Mouse (Mus musculus) lung, postnatal 10 days (tissue): ENCODE results near the gene Lce1d.
A peak's percentile ranks its signal among the peaks of the same experiment; 100 is the strongest.

Experiments used
- DNase-seq: peaks from one replicate; pipeline ENCODE4 v3.0.0; 2021

Lce1d gene

DNA sequence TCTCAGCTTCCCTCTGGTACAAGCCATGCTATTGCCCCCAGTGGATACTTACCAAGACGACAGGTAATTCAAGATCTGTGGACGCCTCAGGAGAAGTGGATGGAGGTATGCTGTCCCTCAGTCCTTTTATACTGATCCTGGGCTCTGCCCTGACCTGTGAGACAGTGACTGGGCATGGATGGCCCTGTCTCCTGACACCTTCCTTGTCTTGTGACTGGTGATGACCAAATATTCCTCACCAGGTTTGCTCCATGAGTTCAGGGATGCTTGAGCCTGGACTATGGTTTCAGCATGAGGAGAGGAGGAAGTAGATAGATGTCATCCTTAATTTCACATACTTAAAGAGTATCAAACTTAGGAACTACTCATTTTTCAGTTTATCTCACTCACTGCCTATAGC lies at the start of gene Lce1d:
Gene Lce1d (minus strand): TSS at position 101 of the 400 bp plus-strand sequence.
- DNase-seq = no peak

- DNase-seq = no peak
These were observed 35.6 kb upstream of the Lce1d start for GRCm38 (mm10) chr3:92722631-92723030.

- no peak for DNase-seq
These were observed 33.2 kb upstream of the Lce1d start, which contains the start of gene Lce1f for GRCm38 (mm10) chr3:92720250-92720649. Gene Lce1f, minus strand, starts transcription at chr3:92720350.

DNA sequence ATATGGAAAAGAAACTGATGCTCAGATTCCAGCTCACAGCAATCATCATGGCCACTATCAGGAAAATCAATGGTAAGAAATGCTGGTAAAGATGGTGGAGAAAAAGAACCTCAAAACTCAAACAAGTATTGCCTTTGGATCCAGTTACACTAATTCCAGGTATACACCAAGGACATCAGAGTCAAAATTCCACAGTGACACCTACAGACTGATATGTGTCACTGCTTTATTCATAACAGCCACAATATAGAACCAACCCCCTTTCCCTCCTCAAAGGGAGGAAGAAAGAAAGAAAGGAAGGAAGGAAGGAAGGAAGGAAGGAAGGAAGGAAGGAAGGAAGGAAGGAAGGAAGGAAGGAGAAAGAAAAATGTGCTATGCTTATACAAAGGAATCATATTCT lies 28.1 kb upstream of the Lce1d start:
- DNase-seq = no peak

DNA sequence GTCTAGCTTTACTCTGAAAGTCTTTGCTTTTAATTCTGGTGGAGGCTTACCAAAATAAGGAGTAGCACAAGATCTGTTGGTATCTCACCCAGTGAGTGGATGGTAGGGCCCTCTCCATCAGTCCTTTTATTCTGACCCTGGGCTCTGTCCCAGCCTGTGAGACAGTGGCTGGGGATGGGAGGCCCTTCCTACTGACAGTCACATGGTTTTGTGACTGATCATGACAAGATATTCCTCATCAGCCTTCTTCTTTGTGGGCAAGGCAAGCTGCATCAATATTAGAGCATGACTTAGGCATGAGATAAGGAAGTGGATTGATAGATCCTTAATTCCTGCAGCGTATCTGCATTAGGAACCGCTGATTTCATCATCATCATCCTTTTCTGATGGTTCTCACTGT lies 22.0 kb upstream of the Lce1d start, which contains the start of gene Lce1e:
Gene Lce1e (minus strand): TSS at position 101 of the 400 bp plus-strand sequence.
- no peak for DNase-seq

DNA sequence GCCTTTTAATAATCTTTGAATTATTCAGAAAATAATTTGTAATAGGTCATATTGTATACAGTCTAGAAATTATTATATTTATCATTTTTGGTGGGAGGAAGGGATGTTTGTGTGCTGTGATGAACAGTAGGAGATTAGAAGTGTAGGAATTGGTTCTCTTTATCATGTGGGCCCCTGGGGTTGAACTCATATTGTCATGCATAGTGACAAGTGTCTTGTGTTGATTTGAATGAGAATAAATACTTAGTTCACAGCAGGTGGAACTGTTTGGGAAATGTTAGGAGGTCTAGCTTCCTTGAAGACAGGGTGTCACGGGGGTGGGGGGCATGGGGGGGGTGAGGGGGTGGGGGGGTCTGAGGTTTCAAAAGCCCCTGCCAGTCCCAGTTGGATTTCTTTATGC lies 7.6 kb upstream of the Lce1d start:
- DNase-seq = no peak

- DNase-seq = no peak
These were observed 4.7 kb upstream of the Lce1d start for GRCm38 (mm10) chr3:92691688-92692087.

- DNase-seq = peak; percentile 22
These were observed 2.1 kb upstream of the Lce1d start for GRCm38 (mm10) chr3:92689154-92689553.

DNA sequence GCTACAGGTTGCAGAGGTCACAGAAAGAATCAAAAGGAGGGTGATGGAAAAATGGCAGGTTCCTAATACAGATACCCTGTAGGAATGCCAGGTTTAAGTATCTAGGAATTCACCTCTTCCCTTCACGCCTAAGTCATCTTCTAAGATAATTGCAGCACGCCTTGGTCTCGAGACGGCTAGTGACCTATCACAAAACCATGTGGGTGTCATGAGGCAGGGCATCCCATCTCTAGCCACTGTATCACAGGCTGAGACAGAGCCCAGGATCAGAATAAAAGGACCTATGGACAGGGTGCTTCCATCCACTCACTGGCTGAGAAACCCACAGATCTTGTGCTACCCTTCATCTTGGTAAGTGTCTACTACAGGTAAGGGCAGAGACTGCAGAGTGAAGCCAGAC lies 8.1 kb downstream of the Lce1d start, which contains the start of gene Lce1c:
Gene Lce1c (plus strand): TSS at position 301 of the 400 bp plus-strand sequence.
- DNase-seq = no peak

GRCm38 (mm10) chr3:92670215-92670614 lies 16.8 kb downstream of the Lce1d start, which contains the start of gene Lce1a2:
Gene Lce1a2, minus strand, starts transcription at chr3:92670315.
- no peak for DNase-seq

GRCm38 (mm10) chr3:92656826-92657225 lies 30.2 kb downstream of the Lce1d start, which contains the start of gene Lce1b:
Gene Lce1b, minus strand, starts transcription at chr3:92656926.
- DNase-seq = no peak

- no peak for DNase-seq
These were observed 38.8 kb downstream of the Lce1d start, which contains the start of gene Lce1a1 for GRCm38 (mm10) chr3:92648207-92648606. Gene Lce1a1, minus strand, starts transcription at chr3:92648307.

GRCm38 (mm10) chr3:92639854-92640253 lies 47.2 kb downstream of the Lce1d start:
- DNase-seq = no peak

- no peak for DNase-seq
These were observed 48.4 kb downstream of the Lce1d start for GRCm38 (mm10) chr3:92638653-92638991.

GRCm38 (mm10) chr3:92637745-92638652 lies 49.0 kb downstream of the Lce1d start:
- DNase-seq = no peak
